Mouse (Mus musculus) megakaryocyte, embryonic 14.5 days (primary cell): ENCODE results near the gene Alox8.

ENCODE experiments used
- FLI1 ChIP-seq: IDR thresholded peaks from 2 replicates; pipeline ENCODE4 v1.6.1; 2012; ENCODE audit warnings: low read length, inconsistent platforms, mixed read lengths
- GATA1 ChIP-seq: IDR thresholded peaks from 3 replicates; pipeline ENCODE4 v1.6.1; 2012; ENCODE audit warnings: mixed read lengths, low read length, inconsistent platforms, borderline replicate concordance

GRCm38 (mm10) chr11:69172606-69173005 lies 25.0 kb downstream of the Alox8 start:
- TF ChIP-seq GATA1 (no peak), FLI1 (no peak)
